Mouse (Mus musculus) mature B cell (primary cell): ENCODE data around the gene Gdi1.

Experiments
- in situ Hi-C: fragments of 300-500 bp; cut with MboI; formaldehyde crosslinking; loops from 2 replicates; pipeline ENCODE4 v1.14.3; 2019

Gdi1 gene

DNA sequence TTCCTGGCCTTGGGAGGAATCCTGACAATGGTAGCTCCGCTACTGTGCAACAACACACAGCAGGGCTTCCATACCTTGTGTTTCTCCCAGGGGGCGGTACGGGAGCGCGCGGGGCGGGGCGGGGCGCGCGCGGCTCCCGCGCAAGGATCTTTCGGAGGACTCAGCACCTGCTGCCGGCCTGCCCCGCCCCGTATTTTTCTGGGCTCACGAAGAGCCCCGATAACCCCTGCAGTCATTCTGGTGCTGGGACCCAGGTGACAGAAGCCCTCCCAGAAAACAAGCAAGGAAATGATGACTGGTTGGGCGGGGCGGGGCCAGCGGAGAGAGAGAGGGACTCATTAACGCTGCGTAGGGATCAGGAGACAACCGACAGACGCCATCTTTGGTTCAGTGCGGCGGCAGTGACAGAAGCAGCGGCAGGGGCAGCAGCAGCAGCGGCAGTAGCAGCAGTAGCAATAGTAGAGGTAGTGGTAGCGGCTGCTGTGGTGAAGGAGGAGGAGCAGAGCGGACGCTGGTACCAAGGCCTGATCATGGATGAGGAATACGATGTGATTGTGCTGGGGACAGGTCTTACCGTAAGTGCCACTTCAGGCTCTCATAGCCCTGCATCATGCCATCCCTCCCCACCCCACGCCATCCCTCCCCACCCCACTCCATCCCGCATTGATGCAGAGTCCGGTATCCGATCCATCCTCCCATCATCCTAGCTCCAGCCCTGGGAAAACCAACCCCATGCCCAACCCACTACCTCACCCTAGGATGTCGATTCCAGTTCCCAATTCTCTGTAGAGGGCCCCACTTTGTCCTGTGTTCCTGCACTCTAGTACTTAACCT lies at the start of gene Gdi1:
Gene Gdi1, plus strand, starts transcription at position 132 of the 834 bp plus-strand sequence.
- in situ Hi-C loops, result no loop called here

DNA sequence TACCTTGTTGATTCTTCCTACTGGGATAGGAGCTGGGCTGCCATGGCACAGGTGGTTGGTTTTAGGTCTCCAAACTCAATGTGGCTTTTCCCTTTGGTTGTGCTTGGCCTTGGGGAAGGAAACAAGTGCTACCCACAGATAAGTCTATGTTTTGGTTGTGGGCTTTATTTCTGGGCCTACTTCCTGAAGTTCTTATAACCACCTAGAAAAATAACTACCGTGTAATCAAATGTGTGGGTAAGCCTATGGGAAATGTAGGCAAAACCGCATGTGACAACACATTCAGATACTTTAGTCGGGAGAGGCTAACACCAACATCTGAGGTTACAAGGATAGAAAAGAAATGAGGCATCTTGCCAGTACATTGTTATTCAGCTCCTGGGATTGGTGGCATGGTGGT lies 47.1 kb upstream of the Gdi1 start:
- in situ Hi-C loops, result no loop called here

DNA sequence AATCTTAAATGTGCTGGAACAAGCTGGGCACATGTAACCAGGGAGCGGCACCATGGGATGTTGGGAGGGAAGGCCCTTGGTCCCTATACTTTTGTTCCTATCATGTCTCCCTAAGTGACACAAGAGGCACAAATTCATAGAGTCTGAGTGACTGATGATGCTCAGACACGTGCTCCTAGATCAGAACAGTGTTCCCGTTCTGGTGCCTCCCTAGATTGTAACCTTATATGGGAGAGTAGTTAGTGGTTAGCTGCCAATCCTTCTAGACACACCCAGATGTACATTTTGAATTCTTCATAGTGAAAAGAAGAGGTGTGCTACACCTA lies 35.1 kb upstream of the Gdi1 start:
- in situ Hi-C loops, result no loop called here

DNA sequence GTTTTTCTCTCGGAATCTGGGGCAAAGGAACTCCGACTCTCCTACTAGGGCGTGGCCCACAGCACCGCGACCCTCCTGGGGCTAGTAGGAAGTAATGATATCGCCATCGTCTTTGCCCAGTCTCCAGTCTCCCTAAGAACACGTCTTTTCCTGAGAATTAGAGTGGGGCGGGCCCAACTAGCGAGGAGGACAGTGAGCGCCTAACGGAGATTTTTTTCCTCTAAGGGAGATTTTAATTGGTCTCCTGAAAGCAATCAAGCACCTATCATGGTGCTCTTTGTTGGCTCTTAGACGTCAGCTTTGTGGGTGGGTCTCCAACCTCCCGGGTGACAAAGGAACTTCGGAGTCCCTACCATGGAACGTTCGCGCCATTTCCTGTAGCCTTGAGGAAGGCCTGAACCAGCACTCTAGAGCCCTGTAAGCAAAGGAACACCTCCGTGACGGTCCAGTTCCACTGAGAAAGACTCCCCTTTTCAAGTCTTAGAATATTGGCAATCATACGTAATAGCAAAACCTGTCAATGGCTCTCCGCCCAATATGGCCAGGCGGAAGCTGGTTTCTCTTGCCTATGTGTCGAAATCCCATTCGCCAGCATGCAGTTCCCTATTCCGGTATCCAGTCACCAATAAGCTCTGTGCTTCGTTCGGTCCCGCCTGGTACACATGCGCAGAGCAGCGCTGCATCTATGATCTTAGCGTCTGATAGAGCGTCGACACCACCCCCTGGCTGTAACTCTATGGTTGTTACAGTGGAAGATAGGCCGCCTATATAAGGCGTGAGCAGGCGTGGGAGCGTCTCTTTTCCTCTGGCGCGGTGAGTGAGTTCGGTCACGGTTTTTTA lies 34.5 kb upstream of the Gdi1 start, which contains the start of gene Rpl10:
Gene Rpl10, plus strand, starts transcription at position 751 of the 840 bp plus-strand sequence.
- in situ Hi-C loops, result no loop called here

DNA sequence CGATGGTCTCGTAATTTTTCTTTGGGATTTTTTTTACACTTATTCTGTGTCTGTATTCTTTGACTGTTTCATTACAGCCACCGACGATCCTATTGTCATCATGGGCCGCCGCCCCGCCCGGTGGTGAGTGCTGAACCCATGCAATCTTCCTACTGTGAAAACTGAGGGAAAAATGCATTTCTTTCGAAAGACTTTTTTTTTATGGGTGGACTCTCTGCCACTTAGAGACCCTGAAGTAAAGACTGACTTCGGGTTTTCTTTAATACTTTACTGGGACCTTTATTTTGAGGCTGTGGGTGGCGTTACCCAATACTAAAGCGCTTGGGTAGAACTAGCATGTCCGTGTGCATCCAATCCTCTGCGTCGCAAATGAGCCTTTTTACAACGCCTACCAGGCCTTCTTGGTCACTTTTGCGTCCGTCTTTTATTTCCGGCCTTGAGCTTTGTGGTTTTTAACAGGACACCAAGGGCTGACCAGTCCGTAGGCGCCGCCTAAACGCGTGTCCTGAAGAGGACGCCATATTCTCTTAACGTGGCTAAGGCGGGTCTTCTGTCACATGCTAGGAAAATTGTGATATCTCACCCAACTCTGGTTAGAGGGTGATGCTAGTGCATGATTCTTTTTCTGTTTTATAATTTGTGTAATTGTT lies 33.8 kb upstream of the Gdi1 start:
- in situ Hi-C loops, result no loop called here

DNA sequence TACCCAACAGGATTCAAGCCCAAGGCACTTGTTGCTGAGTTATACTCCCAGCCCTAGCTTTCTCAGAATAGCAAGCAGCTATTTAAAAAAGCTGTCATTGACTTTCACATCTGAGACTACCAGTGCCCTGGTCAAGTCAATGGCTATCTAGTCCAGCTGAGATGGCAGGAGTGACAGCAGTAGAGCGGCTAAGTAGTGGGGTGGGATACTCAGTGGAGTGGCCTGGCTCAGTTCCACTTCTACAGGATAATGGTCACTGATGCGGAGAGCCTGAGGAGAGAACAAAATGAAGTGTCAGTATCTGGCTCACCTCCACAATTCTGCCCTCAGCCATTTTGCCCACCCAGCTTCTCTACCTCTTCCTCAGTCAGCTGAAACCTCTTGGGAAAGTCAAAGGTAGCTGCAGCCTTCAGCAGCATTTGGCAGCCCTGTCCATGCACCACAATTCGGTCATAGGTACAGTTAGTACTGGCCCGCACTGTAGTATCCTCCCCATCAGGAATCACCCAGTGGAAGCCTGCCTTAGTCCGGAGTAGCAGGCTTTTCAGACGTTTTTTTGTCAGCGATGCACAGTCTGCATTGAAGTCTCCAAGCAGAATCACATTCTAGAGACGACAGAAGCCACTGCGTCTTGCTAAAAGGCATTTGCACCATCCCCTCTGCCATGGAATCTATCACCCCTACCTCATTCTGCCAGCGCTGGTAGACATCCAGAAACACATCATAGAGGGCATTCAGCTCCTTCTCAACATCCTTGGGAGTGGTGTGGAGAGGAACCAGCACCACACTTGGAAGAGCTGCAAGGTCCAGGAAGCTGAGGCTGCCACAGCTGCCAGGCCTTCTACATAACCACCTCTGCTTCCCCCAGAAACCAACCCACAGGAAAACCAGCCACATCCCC lies 31.1 kb upstream of the Gdi1 start:
- in situ Hi-C loops, result no loop called here

DNA sequence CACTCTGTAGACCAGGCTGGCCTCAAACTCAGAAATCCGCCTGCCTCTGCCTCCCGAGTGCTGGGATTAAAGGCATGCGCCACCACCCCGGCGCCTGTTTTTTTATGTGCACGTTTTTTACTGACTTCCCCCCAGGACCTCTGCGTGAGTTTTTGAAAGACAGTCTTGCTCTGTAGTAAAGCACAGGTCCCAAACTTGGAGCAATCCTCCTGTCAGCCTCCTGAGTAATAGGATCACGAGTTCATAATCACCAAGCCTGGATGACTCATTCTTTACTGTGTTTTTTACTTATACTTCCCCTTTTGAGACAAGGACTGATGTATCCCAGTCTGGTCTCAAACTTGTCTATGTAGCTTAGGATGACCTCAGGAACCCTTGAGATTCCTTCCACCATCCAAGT lies 26.9 kb upstream of the Gdi1 start:
- in situ Hi-C loops, result no loop called here

DNA sequence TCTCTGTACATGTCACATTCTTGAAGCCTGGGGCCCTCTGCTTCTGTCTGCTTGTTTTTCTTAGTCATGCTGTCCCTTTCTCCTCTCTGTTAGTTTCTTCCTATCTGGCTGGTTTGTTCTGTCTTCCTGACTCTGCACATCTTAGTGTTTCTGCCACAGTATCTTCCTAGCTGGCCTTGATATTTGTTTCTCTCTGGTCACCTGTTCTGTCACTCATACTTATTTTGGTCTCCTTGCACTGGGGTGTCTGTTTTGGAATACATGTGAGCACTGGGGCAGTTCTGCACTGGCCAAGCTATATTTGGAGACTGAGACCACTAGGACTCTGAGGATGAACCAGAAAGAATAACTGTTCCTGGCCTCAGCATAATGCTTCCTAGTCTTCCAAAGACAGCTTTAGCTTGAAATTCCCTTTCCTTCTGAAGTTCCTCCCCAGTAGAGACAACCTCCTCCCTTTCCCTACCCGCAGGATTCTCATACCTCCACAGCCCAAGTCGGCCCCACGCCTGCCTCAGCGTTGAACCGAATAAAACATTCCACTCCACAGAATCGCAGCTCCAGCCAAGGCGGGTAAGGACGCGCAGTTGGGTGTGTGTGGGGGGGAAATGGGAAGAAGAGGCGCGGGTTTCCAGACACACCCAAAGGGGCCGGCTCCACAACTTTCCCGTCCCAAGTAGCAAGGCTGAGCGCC lies 23.6 kb upstream of the Gdi1 start:
- in situ Hi-C loops, result no loop called here

DNA sequence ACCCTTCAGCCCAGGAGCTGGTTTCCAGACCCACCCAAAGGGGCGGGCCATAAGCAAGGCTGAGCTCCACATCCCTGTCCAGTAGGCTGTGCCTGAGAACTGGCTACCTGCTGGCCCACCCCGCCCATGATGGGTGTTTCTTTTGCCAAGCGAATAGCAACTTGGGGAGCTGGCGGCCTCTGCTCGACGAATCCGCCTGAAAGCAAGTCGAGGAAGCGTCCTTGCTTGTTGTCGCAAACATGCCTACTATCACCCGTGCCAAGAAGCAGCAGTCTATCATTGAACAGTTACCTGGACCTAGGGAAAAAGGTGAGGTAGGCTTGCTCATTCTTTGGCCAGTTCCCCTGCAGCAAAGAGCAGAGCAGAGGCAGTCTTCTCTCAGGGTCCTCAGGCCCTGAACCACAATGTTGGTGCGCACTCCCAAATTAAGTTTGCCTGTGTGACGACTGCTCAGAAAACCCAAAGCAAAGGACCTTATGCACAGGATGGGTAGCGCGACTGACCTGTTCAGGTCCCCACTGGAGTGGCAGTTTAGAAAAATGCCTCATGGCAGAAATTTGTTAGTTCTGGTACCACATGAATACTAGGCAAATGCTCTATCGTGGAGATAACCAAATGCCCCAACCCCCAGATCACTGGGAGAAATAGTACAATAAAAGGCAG lies 22.9 kb upstream of the Gdi1 start, which contains the start of the genes Taz and Dnase1l1:
Gene Taz, plus strand, starts transcription at position 181 of the 663 bp plus-strand sequence.
Gene Dnase1l1, minus strand, starts transcription at position 606 of the 663 bp plus-strand sequence.
- in situ Hi-C loops, result no loop called here

DNA sequence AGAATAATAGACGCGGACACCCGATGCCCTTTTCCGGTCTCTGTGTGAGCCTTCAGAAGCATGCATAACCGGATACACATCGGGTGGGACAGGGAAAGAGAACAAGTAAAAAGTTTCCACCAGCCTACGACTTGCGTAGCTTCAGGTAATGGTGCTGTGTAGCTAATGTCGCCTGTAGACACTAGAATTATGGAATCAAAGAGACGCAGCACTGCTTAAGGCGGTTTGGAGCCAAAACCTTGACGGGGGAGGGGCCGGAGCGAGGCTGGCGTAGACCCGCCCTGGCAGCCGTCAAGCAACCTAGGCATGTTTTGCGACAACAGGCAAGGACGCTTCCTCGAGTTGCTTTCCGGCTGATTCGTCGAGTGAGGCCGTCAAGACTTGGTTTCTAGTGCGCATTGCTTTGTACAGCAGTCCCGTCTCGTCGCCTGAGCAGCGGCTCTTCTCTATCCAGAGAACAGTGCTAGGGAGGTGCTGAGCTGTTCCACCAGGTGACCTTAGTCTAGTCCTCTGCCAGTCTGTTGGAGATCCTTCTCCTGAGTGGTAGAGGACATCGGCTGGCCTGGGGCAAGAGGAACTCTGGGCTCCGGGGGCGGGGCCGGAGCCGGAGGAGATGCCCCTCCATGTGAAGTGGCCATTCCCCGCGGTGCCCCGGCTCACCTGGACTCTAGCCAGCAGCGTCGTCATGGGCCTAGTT lies 22.3 kb upstream of the Gdi1 start:
- in situ Hi-C loops, result no loop called here

DNA sequence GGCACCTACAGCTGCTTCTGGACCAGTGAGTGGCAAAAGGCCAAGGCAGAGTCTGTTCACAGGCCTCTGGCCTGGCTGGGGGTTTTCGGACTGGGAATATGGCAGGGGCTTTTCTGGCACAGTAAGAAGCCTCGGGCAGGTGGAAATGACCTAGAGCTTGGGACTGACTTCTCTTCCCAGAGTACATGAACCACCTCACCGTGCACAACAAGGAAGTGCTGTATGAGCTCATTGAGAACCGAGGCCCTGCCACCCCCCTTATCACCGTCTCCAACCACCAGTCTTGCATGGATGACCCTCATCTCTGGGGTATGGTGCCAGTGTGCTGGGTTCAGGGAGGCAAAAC lies 21.7 kb upstream of the Gdi1 start:
- in situ Hi-C loops, result no loop called here

DNA sequence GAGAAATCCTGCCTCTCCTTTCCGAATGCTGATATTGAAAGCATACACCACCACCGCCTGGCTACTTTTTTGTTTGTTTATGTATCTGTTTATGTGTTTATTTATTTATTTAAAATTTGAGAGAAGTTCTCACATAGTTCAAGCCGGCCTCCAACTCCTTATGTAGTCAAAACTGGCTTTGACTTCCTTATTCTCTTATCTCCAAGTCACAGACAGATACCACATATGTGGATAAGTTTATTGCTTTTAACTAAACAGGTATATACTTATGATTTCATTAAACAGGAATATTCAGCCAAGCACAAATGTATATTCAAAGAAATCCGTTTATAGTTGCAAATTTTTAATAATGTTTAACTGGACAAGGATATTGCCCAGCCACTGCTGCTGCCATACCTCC lies 11.4 kb upstream of the Gdi1 start:
- in situ Hi-C loops, result no loop called here

DNA sequence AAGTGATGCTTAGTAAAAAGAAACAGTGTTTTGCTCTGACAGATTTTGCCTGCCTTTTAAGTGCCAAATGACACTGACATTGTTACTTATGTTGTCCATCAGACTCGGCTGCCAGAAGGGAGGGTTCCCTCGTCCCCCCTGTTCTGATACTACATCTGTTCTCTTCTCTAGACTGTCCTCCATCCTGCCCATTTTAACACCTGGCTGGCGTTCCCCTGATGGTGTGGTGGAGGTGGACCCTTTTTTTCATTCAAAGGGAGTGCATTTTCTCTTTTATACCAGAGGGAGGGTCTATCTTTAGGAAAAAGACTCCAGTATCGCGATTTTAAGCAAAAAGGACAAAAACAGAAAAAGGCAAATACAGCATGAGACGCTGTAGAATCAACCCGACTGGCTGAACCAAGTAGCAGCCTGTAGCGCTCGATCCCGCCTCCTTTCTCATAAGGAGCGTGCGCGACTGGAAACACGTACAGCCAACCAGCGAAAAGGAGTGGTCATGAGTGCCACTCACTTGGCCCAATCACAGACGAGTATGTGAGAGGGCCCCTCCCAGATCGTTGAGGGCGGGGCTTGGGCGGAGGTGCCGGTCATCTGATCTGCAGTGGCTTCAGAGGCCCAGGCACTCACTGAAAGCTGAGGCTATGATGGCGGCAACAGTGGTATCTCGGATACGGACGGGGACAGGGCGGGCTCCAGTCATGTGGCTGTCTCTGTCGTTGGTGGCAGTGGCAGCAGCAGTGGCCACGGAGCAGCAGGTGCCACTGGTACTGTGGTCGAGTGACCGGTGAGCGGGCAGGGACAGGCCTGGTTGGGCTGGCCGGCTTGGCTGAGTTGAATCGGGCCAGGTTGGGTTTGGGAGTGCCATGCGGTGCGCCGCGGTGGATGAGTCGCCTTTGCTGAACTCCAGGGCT lies 8.0 kb upstream of the Gdi1 start, which contains the start of gene Atp6ap1:
Gene Atp6ap1, plus strand, starts transcription at position 560 of the 911 bp plus-strand sequence.
- in situ Hi-C loops, result no loop called here

DNA sequence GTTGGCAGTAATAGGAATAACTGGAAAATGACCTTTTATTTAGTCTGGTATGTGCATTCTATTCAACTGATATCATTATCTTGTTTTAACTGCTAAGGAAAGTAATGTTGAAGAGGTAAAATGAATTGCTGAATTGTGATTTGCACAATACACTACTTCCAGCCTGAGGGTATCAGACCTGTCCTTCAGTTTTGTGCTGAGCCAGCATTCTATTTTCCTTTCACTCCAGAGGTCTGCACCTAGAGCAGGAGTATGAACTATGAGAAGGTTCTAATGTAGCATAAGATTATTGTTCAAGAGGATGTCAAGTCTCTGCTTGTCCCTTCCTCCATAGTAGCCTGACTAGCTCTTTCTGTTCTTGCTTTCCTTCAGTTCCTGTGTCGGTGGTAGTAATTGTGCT lies 6.5 kb upstream of the Gdi1 start:
- in situ Hi-C loops, result no loop called here

DNA sequence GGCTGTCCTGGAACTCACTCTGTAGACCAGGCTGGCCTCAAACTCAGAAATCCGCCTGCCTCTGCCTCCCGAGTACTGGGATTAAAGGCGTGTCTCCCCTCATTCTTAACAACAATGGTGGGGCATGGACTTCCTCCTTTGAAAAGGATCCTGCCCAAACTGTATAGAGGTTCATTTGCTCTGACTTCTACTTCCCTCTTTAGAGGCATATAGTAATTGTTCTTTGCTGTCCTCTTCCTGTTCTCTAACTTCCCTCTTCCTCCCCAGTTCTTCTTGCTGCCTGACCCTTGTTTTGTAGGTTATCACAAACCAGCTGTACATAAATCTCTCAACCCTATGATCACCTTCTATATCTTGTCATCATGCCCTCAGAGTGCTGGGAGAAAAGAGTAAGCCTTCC lies 5.1 kb upstream of the Gdi1 start:
- in situ Hi-C loops, result no loop called here

DNA sequence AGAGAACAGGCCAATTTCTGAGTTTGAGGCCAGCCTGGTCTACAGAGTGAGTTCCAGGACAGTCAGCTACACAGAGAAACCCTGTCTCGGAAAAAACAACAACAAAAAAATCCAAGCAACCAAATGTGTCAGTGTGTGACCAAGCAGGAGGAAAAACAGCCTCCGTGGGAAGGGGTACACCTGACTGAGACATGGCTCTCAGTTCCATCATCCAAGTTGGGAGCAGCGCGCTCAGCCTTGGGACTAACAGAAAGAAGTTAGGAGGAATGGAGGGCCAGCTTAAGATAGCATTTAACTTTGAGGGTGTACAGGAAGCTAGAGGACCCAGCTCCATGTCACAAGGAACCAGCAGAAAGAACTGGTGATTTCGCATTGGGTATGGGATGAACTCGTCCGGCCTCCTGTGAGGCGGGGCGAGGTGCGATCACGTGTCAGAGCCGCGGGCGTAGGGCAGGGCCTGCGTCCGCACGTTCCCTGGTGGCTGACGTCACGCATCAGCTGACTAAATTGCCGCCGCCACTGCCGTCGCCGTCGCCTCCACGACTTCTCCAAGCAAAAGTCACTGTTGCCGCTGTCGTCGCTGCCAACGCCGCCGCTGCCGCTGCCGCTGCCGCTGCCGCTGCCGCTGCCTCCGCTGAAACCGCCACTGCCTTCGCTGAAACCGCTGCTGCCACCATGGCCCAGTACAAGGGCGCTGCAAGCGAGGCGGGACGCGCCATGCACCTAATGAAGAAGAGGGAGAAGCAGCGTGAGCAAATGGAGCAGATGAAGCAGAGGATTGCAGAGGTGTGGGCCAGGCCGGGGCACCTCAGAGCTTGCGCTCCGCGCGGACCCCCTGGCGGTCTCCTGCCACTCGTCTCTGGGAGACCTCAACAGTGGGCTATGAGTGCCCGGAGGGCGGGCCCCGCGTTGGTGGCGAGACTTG lies 8.0 kb downstream of the Gdi1 start, which contains the start of gene Fam50a:
Gene Fam50a, plus strand, starts transcription at position 494 of the 925 bp plus-strand sequence.
- in situ Hi-C loops, result no loop called here

DNA sequence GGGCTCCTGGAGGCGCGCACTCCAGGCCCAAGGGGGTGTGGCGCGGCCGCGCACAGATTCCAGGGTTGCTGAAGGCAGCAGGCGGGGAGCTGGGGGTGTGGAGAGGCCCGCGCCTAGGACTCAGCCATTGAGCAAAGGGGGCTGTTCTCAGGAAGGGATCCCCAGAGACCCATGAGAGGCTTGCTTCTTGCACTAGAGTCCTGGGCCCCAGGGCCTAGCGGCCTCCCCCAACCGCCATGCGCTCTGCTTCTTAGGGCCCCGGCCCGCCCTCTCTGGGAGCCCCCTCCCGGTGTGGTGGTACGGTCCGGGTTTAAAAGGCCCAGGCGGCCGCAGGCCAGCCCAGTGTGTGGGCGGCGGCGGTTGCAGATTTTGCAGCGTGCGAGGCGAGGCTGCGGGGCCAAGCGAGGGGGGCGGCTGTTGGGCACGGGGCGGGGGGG lies 23.9 kb downstream of the Gdi1 start, which contains the start of gene Plxna3:
Gene Plxna3, plus strand, starts transcription at position 342 of the 437 bp plus-strand sequence.
- in situ Hi-C loops, result no loop called here
